In the genomic region with DNA sequence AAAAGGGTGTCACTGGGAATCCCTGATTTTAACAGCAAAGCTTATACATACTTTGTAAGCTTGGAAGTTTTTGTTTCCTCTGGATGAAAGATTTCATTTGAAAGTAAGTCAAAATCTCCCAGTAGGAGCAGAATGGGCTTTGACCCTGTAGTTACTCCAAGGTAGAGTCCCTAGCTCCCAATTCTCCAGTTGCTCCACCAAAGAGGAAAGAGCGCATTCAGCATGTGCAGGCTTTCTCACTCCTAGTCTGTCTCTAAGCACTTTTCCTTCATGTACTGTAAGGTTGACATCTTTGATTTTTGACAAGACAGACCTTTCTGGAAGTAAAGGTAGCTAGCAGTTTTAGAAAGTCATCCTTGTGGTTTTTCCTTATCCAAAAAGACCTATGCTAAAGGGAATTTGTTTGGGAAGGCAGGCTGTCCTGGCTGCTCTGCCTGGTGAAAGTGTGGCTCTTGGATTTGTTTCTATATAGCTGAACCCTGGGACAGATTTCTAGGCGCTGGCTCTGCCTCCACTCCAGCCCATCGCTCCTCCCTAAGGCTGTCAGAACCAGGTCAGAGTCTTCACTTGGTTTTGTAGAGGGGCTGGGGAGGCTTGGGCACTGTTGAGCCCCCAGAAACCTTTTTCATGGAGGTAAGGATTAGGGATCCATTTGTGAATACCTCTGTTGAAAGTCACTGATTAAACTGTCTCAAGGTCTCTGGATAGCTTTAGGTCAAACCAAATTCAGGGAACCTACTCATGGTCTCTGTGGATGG, we compare ENCODE assay signal across 8 mouse cellular contexts. TPM values are rescaled to one million over a fixed set of nuclear protein-coding genes. Genes with fewer than 3 reads are reported as not detected.
DNase-seq lines count a peak whose midpoint lies in the region; ATAC-seq and TF ChIP-seq lines count a peak whose summit lies in the region.

No protein-coding gene starts in this region.

- intact Hi-C loops in heart, postnatal 25 days (cut with DNase I), result loop anchor here (5.0 kb wide), 1 partner anchor 208 kb away; a partner anchor contains a TSS

- no peak overlapping the region for H3K27ac ChIP-seq in forebrain, embryonic 14.5 days (ENCODE audit: low read depth, low read length)
- H3K27ac ChIP-seq in stomach, embryonic 14.5 days (ENCODE audit: low read length), result peak overlapping the region; percentile 88; the same call in 1 of the 2 replicates

- DNase-seq in heart, adult 11 months, result peak; percentile 94
- DNase-seq in heart, postnatal 25 days (ENCODE audit: low spot score), result no peak
- DNase-seq in forebrain, embryonic 14.5 days (ENCODE audit: low spot score), result no peak
- peak; percentile 50 for DNase-seq in liver
- no peak for DNase-seq in frontal cortex, adult 2 months (ENCODE audit: extremely low spot score in 1 of 2, low spot score in 1 of 2)

- H3K27me3 ChIP-seq in E14TG2a.4 (ENCODE audit: insufficient read depth, low read length), result no peaks in the 10 kb centered on the region
- H3K27me3 ChIP-seq in forebrain, embryonic 14.5 days (replicated peaks; ENCODE audit: control insufficient read depth, insufficient read depth, low read length), result no peaks in the 10 kb centered on the region
- H3K27me3 ChIP-seq in stomach, embryonic 14.5 days (ENCODE audit: control insufficient read depth, insufficient read depth, low read length), result no peaks in the 10 kb centered on the region

- H3K9me3 ChIP-seq in E14TG2a.4 (ENCODE audit: low read length), result no peaks in the 10 kb centered on the region
- no peaks in the 10 kb centered on the region for H3K9me3 ChIP-seq in forebrain, embryonic 14.5 days (replicated peaks; ENCODE audit: control insufficient read depth, low read length)
- no peaks in the 10 kb centered on the region for H3K9me3 ChIP-seq in stomach, embryonic 14.5 days (ENCODE audit: control insufficient read depth, low read depth, low read length)

- peak overlapping the region; percentile 36; the same call in 1 of the 2 replicates for H3K9ac ChIP-seq in forebrain, embryonic 14.5 days (ENCODE audit: low read length)
- H3K9ac ChIP-seq in stomach, embryonic 14.5 days (replicated peaks; ENCODE audit: low read depth, low read length), result peak overlapping the region; percentile 22; the same call in 1 of the 2 replicates

- H3K4me2 ChIP-seq in forebrain, embryonic 14.5 days (ENCODE audit: low read length), result peak overlapping the region; percentile 94
- H3K4me2 ChIP-seq in stomach, embryonic 14.5 days (replicated peaks; ENCODE audit: low read depth, low read length), result peak overlapping the region; percentile 30

- ATAC-seq in forebrain, embryonic 14.5 days, result no peak
- ATAC-seq in stomach, embryonic 14.5 days (ENCODE audit: insufficient number of reproducible peaks, insufficient read depth, low FRiP score, low read depth), result no peak
- no peak for ATAC-seq in granulocyte monocyte progenitor cell, adult 5-6 weeks (replicated peaks; ENCODE audit: poor library complexity, severe bottlenecking)

- no peak for TF ChIP-seq CTCF in E14TG2a.4 (conservative IDR thresholded peaks at IDR 0.05; ENCODE audit: low read length)

- H3K36me3 ChIP-seq in E14TG2a.4 (ENCODE audit: insufficient read depth, low read length), result peaks cover 56% of the 10 kb centered on the region
- H3K36me3 ChIP-seq in forebrain, embryonic 14.5 days (ENCODE audit: control insufficient read depth, insufficient read depth, low read length), result no peaks in the 10 kb centered on the region
- H3K36me3 ChIP-seq in stomach, embryonic 14.5 days (ENCODE audit: control insufficient read depth, insufficient read depth, low read length), result no peaks in the 10 kb centered on the region

- peaks cover 56% of the 10 kb centered on the region for H3K4me1 ChIP-seq in E14TG2a.4 (replicated peaks; ENCODE audit: low read depth, low read length)
- peaks cover 19% of the 10 kb centered on the region for H3K4me1 ChIP-seq in forebrain, embryonic 14.5 days (ENCODE audit: control insufficient read depth, insufficient read depth, low read length)
- H3K4me1 ChIP-seq in stomach, embryonic 14.5 days (ENCODE audit: control insufficient read depth, insufficient read depth, low read length), result peaks cover 28% of the 10 kb centered on the region

- 88% methylated on average over 3 of the region's 3 CpGs for WGBS in forebrain, embryonic 14.5 days
- WGBS in stomach, embryonic 14.5 days, result 64% methylated on average over 3 of the region's 3 CpGs

- peak overlapping the region; percentile 24 for H3K4me3 ChIP-seq in E14TG2a.4 (replicated peaks; ENCODE audit: low read length)
- no peak overlapping the region for H3K4me3 ChIP-seq in forebrain, embryonic 14.5 days (ENCODE audit: low read depth, low read length)
- H3K4me3 ChIP-seq in stomach, embryonic 14.5 days (ENCODE audit: low read depth, low read length), result no peak overlapping the region; the same call in 1 of the 2 replicates

RNA-seq across cellular contexts. Expression of a gene that starts 3.8 kb away (rescaled TPM):
- 10 to 100 TPM; 29.0 to 29.9 TPM for total RNA-seq in heart, postnatal 25 days (2021)
- 14.3 and 15.5 TPM in 2 replicates for polyA plus RNA-seq in forebrain, embryonic 14.5 days (2014; fragmentation: Nextera tagmentation; extraction: Ambion mirVana)
- 16.3 and 20.6 TPM in 2 replicates for polyA plus RNA-seq in stomach, embryonic 14.5 days (2014; fragmentation: Nextera tagmentation; extraction: Ambion mirVana)
- polyA plus RNA-seq in frontal cortex, adult 2 months (2012; rRNA removed), result 38.9 and 40.0 TPM in 2 replicates
- 42.3 and 57.9 TPM in 2 replicates for total RNA-seq in granulocyte monocyte progenitor cell, adult 5-6 weeks (2014; fragmentation: Nextera tagmentation)
- total RNA-seq in granulocyte monocyte progenitor cell, adult 5-6 weeks (2017), result 20.9 and 40.7 TPM in 2 replicates

RNA-seq across cellular contexts. Expression of a gene that starts 16.9 kb away (rescaled TPM):
- 10 to 100 TPM; 35.2 to 37.2 TPM for total RNA-seq in heart, postnatal 25 days (2021)
- 253 and 259 TPM in 2 replicates for polyA plus RNA-seq in forebrain, embryonic 14.5 days (2014; fragmentation: Nextera tagmentation; extraction: Ambion mirVana)
- polyA plus RNA-seq in stomach, embryonic 14.5 days (2014; fragmentation: Nextera tagmentation; extraction: Ambion mirVana), result 266 and 292 TPM in 2 replicates
- polyA plus RNA-seq in frontal cortex, adult 2 months (2012; rRNA removed), result 99.8 and 114 TPM in 2 replicates
- 131 and 137 TPM in 2 replicates for total RNA-seq in granulocyte monocyte progenitor cell, adult 5-6 weeks (2014; fragmentation: Nextera tagmentation)
- 409 and 421 TPM in 2 replicates for total RNA-seq in granulocyte monocyte progenitor cell, adult 5-6 weeks (2017)

RNA-seq across cellular contexts. Expression of a gene that starts 48.1 kb away (rescaled TPM):
- total RNA-seq in heart, postnatal 25 days (2021), result 10 to 100 TPM; 82.2 to 88.1 TPM
- 67.2 and 75.4 TPM in 2 replicates for polyA plus RNA-seq in forebrain, embryonic 14.5 days (2014; fragmentation: Nextera tagmentation; extraction: Ambion mirVana)
- polyA plus RNA-seq in stomach, embryonic 14.5 days (2014; fragmentation: Nextera tagmentation; extraction: Ambion mirVana), result 53.9 and 55.7 TPM in 2 replicates
- 84.3 and 91.7 TPM in 2 replicates for polyA plus RNA-seq in frontal cortex, adult 2 months (2012; rRNA removed)
- total RNA-seq in granulocyte monocyte progenitor cell, adult 5-6 weeks (2014; fragmentation: Nextera tagmentation), result 27.5 and 71.6 TPM in 2 replicates
- total RNA-seq in granulocyte monocyte progenitor cell, adult 5-6 weeks (2017), result 17.2 and 26.2 TPM in 2 replicates

Comparison
In these comparisons a context has a peak if more than half of its experiments do, and no peak if none do; other contexts are left out.
1. DNase-seq: peak in heart, adult 11 months (single experiment) and liver (single experiment); none in heart, postnatal 25 days (single experiment), forebrain, embryonic 14.5 days (single experiment) and frontal cortex, adult 2 months (0 of 2).